ENCODE assay signal across 22 mouse cellular contexts in the genomic region with DNA sequence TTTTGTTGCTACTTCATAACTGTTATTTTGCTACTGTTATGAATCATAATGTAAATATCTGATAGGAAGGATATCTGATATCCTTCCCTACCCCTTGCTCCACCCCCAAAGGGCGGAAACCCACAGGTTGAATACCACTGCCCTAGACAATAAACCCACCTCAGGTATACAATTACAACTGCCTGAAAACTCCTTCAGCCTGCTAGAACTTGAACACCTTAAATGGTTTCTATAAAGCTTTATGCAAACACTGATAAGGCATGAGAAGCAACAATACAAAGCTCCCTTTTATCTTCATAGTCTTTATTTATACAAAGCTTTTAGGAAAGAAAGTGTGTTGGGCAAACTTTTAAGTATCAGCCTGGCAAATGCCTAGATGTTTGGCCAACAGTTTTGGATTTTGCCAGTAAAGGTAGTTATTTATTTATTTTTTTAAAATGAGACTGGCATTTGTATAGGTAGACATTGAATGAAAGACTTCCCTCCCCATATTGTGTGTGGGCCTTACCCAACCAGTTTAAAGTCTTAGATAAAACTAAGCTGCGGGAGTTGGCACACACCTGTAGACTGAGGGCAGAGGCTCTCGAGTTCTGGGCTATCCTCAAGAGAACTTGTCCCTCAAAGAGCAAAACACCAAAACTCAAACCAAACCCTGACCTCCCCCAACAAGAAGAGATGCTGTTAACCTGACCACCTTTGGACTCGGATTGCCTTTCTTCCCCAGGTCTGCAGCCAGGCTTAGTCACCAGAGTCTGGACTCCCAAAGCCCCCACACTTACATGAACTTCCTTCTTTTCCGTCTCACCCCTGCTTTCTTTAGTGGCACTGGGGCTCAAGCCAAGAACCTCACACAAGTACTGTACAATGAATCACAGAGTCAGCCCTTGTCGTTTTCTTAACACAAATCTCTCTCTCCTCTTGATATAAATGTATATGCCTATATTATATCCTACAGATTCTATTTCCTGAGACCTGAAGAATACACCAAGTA. TPM values are rescaled to one million over a fixed set of nuclear protein-coding genes. Genes with fewer than 3 reads are reported as not detected.
"Had no signal": no experiment of that assay in that cellular context is flagged by ENCODE, and none has a peak within 500 bp of the region (broad histone marks: within the 10 kb centered on the region; RNA-seq: fewer than 3 reads in every experiment).

No protein-coding gene starts in this region.

- H3K27ac ChIP-seq: layer of hippocampus, adult 2 months; left cerebral cortex, adult 2 months; limb, embryonic 15.5 days; liver, embryonic 12.5 days; midbrain, embryonic 10.5 days; neural tube, embryonic 13.5 days had no signal

- H3K27me3 ChIP-seq: limb, embryonic 15.5 days; liver, embryonic 12.5 days; neural tube, embryonic 13.5 days had no signal

- H3K4me3 ChIP-seq: layer of hippocampus, adult 2 months; left cerebral cortex, adult 2 months; limb, embryonic 15.5 days; liver, embryonic 12.5 days; midbrain, embryonic 10.5 days; neural tube, embryonic 13.5 days had no signal

- H3K4me2 ChIP-seq: limb, embryonic 15.5 days; liver, embryonic 12.5 days; lung, embryonic 14.5 days; neural tube, embryonic 13.5 days had no signal

- DNase-seq: kidney, adult 18-20 months; kidney, postnatal 10 days; kidney, postnatal 4 days; lung, embryonic 14.5 days; lung, postnatal 14 days; retina, postnatal 1 day; thymus, adult 2 months; thymus, postnatal 25 days had no signal

- H3K4me1 ChIP-seq: limb, embryonic 15.5 days; liver, embryonic 12.5 days; neural tube, embryonic 13.5 days had no signal

- H3K36me3 ChIP-seq: limb, embryonic 15.5 days; liver, embryonic 12.5 days; midbrain, embryonic 10.5 days; neural tube, embryonic 13.5 days had no signal

- ATAC-seq: liver, embryonic 12.5 days; midbrain, embryonic 16.5 days had no signal

- H3K9ac ChIP-seq: limb, embryonic 15.5 days; liver, embryonic 12.5 days; lung, embryonic 14.5 days; neural tube, embryonic 13.5 days had no signal

- H3K9me3 ChIP-seq: limb, embryonic 15.5 days; liver, embryonic 12.5 days; midbrain, embryonic 10.5 days; neural tube, embryonic 13.5 days had no signal

RNA-seq across cellular contexts. Expression of a gene that starts 33.1 kb away (rescaled TPM):
- total RNA-seq: layer of hippocampus, adult 2 months; layer of hippocampus, postnatal 25 days; left cerebral cortex, adult 2 months; left cerebral cortex, postnatal 25 days had no signal
- polyA plus RNA-seq: kidney, embryonic 14.5 days; limb, embryonic 11.5 days; limb, embryonic 15.5 days; liver, embryonic 12.5 days; lung, embryonic 14.5 days; midbrain, embryonic 10.5 days; midbrain, embryonic 16.5 days; neural tube, embryonic 13.5 days; spleen, adult 2 months; testis, adult 2 months; thymus, adult 2 months; urinary bladder, adult 2 months had no signal

RNA-seq across cellular contexts. Expression of a gene that starts 50.5 kb away (rescaled TPM):
- total RNA-seq: layer of hippocampus, adult 2 months; layer of hippocampus, postnatal 25 days; left cerebral cortex, postnatal 25 days had no signal
- polyA plus RNA-seq: spleen, adult 2 months; testis, adult 2 months; urinary bladder, adult 2 months had no signal
